Mouse (Mus musculus) limb, embryonic 10.5 days (tissue): ENCODE data around the gene Atad5. TPM values are rescaled to one million over a fixed set of nuclear protein-coding genes. Genes with fewer than 3 reads are reported as not detected.
A peak's percentile ranks its signal among the peaks of the same experiment; 100 is the strongest.
"Not testable (repeated sequence)": the region's sequence is repeated elsewhere in the genome, so short reads cannot be mapped to it uniquely, and the experiment has no call there.

Source experiments
- DNase-seq: peaks from one replicate; pipeline ENCODE4 v3.0.0-alpha.2; 2017; ENCODE audit warnings: low spot score
- H3K27ac ChIP-seq: fragments of 300-500 bp; sonication (generic); 2 replicates; pipeline ENCODE4 v1.5.1; 2016; ENCODE audit warnings: mild to moderate bottlenecking
- H3K27me3 ChIP-seq: fragments of 300-500 bp; sonication (generic); 2 replicates; pipeline ENCODE4 v1.6.1; 2016; ENCODE audit warnings: low read depth, mild to moderate bottlenecking; ENCODE audit not compliant: poor library complexity, severe bottlenecking
- H3K36me3 ChIP-seq: fragments of 300-500 bp; sonication (generic); 2 replicates; pipeline ENCODE4 v1.6.1; 2016; ENCODE audit warnings: mild to moderate bottlenecking, moderate library complexity
- H3K4me1 ChIP-seq: fragments of 300-500 bp; sonication (generic); 2 replicates; pipeline ENCODE4 v1.6.1; 2016
- H3K4me3 ChIP-seq: fragments of 300-500 bp; sonication (generic); 2 replicates; pipeline ENCODE4 v1.5.1; 2016; ENCODE audit warnings: mild to moderate bottlenecking, moderate library complexity
- H3K9me3 ChIP-seq: fragments of 300-500 bp; sonication (generic); replicated peaks from 2 replicates; pipeline ENCODE4 v1.6.1; 2016; ENCODE audit warnings: mild to moderate bottlenecking
- WGBS: fragments of 180-500 bp; shearing (Covaris S2); methylation state at CpG from one replicate; pipeline ENCODE4 v1.1.7; 2016; 5-methylcytosine and 5-hydroxymethylcytosine counted together
- polyA plus RNA-seq: library from polyadenylated mRNA; unstranded; fragments of >200 nt; fragmentation: Nextera tagmentation; extraction: Ambion mirVana; gene quantifications from 2 replicates; pipeline ENCODE4 v1.2.1, GENCODE M21; 2016

The Atad5 gene
- polyA plus RNA-seq: 17.2 and 19.9 TPM in 2 replicates

DNA sequence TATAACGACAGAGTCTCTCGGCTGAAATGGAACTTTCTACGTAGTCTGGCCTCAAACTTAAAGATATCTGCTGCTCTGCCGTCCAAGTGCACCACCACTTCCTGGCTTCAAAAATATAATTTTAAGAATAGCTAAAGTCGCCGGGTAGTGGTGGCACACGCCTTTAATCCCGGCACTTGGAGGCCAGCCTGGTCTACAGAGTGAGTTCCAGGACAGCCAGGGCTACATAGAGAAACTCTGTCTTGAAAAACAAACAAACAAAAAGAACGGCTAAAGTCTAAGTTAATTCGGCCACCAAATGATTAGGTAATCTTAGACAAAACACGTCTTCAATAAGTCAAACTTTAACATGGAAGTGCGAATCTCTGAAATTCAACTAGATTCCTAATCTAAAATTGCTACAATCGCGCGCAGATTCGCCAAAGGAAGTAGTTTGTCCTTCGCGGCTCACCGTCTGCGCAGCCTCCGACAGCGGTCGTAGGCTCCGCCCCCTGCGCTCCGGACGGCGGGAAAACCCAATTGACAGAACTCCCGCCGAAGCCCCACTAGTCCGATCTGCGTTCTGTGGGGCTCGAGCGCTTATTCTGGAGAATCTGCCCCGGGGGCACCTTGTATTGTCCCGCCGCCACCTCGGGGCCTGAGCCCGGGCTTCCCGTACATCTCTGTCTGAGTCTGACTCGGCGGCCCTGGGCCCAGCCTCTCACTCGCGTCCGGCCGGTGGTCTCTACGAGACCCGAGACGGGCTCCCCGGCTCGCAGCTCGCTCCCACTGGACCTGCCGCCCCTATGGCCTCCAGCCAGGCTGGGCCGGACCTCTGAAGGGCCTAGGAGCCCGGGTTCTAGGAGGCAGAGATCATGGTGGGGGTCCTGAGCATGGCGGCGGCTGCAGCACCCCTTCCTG, at the start of gene Atad5:
Gene Atad5, plus strand, starts transcription at position 484 of the 900 bp plus-strand sequence.
- DNase-seq: peak; percentile 92
- Histone ChIP-seq H3K4me3 (peak within 1 kb of the TSS; percentile 97), H3K9me3 (no peaks in the 10 kb centered on the region), H3K27ac (peak within 1 kb of the TSS; percentile 94), H3K36me3 (peaks cover 17% of the 10 kb centered on the region), H3K27me3 (no peaks in the 10 kb centered on the region), H3K4me1 (peaks cover 10% of the 10 kb centered on the region)
- 6% methylated on average over 57 of the region's 57 CpGs for WGBS

DNA sequence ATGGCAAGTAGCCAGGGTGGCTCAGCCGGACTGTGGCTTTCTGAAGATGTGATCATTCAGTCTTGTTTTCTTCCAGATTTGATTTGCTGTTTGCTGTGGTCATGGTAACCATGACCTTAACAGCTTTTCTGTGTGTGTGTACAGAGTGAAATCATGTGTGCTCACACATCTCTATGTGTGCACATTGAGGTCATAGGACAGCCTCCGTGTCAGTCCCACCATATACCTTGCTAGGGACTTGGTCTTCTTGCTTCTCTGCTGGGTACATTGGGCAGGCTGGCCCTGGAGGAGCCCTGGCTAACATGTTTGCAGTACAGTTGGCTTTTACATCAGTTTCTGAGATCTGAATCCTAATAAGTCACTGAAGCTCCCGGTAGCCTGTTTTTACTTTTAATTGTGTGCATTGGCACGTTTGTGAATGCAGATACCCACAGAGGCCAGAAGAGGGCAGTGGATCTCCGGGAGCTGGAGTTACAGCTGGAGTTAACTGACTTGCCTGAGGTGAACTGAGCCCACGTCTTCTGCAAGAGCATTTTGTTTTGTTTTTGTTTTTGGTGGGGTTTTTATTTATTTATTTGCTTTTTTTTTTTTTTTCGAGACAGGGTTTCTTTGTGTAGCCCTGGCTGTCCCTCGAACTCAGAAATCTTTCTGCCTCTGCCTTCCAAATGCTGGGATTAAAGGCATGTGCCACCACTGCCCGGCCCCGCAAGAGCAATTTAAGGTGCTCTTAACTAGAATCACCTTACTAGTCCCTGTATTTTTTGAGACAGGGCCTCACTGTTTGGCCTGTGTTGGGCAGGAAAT, 46.4 kb upstream of the Atad5 start:
- Histone ChIP-seq H3K4me3 (no peak overlapping the region), H3K27me3 (no peaks in the 10 kb centered on the region), H3K27ac (no peak overlapping the region), H3K36me3 (peaks cover 27% of the 10 kb centered on the region), H3K9me3 (no peaks in the 10 kb centered on the region), H3K4me1 (no peaks in the 10 kb centered on the region)
- WGBS: 62% methylated on average over 10 of the region's 10 CpGs
- peak; percentile 38 for DNase-seq

DNA sequence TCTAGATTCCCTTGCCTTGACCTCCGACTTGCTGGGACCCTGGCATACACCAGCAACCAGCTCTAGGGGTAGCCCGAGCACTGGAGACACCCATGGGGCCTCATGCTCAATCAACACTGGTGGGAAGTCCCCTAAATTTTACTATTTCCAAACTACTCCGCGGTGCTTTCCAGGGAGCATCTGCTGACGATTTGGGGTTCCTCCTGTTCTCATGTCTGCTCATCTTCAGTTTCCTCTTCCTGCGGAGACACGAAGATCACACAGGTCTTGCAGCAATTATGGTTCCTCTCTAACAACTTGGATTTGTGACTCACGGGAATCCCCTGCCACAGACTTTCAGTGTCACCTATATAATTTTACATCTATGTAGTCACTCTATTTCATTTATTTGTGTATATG, 45.8 kb upstream of the Atad5 start:
- no peak for DNase-seq
- Histone ChIP-seq H3K4me1 (no peaks in the 10 kb centered on the region), H3K27ac (no peak overlapping the region), H3K27me3 (no peaks in the 10 kb centered on the region), H3K4me3 (no peak overlapping the region), H3K36me3 (peaks cover 33% of the 10 kb centered on the region), H3K9me3 (no peaks in the 10 kb centered on the region)
- WGBS: 85% methylated on average over 8 of the region's 8 CpGs

DNA sequence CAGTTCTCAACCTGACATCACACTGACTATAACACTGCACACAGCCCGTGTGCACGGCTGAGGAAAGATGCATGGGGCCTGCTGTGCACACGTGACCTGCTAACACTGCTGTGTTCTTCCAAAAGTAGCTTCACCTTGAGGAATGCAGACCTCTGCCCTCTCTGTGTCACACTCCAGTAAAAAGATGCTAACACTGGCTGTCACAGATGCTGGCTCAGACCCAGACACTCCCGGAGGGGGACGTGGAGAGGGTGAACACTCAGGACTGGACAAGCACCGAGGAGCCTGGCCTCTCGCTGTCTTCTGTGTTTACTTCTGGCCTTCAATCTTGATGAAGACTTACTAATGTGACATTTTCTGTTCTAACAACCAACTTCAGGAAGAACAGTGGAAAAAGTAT, 42.3 kb upstream of the Atad5 start:
- Histone ChIP-seq H3K27me3 (no peaks in the 10 kb centered on the region), H3K27ac (no peak overlapping the region), H3K36me3 (peaks cover 56% of the 10 kb centered on the region), H3K4me3 (no peak overlapping the region), H3K9me3 (no peaks in the 10 kb centered on the region), H3K4me1 (0 out of 2 replicates have a peak, but pooled peaks cover 6% of the 10 kb centered on the region)
- no peak for DNase-seq
- 92% methylated on average over 7 of the region's 7 CpGs for WGBS

DNA sequence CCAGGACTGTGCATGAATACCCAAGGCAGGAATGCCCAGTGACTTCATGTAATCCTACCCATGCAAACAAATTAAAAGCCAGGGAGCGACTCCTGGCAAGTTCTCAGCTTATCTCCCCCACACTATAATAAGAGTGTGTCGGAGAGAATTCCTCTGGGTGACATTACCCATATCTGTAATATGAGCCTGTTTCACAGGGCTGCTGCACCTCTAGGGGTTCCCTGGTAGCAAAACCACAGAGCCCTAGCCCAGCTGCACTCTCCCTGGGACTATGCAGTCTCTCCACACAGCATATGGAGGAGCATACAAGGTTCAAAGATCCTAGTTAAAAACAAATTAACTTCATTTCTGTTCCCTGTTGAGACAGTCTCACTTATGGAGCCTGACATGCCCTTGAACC, 39.1 kb upstream of the Atad5 start:
- Histone ChIP-seq H3K9me3 (no peaks in the 10 kb centered on the region), H3K27ac (no peak overlapping the region), H3K27me3 (no peaks in the 10 kb centered on the region), H3K4me3 (no peak overlapping the region), H3K4me1 (0 out of 2 replicates have a peak, but pooled peaks cover 6% of the 10 kb centered on the region), H3K36me3 (peaks cover 73% of the 10 kb centered on the region)
- no peak for DNase-seq
- 58% methylated on average over 2 of the region's 2 CpGs for WGBS

DNA sequence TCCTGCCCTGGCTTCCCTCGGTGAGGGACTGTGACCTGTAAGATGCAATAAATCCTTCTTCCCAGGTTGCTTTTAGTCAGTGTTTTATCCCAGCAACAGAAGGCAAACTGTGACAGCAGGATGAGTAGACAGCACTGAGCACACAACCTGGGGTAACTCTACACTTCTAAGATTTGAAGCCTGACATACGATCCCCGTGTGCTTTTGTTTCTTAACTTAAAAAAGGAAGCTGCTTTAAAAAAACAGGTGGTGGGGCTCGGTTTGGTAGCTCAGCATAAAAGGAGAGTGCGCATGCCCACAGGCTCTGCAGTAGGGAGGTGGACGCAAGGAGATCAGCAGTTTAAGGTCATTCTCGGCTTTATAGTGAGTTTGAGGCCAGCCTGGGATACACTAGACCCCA, 36.7 kb upstream of the Atad5 start:
- no peak overlapping the region for H3K4me3 ChIP-seq
- H3K27me3 ChIP-seq: no peaks in the 10 kb centered on the region
- no peaks in the 10 kb centered on the region for H3K9me3 ChIP-seq
- no peak for DNase-seq
- whole genome bisulfite sequencing: 69% methylated on average over 7 of the region's 7 CpGs
- H3K36me3 ChIP-seq: peaks cover 86% of the 10 kb centered on the region
- 0 out of 2 replicates have a peak, but pooled peaks cover 6% of the 10 kb centered on the region for H3K4me1 ChIP-seq
- H3K27ac ChIP-seq: no peak overlapping the region

DNA sequence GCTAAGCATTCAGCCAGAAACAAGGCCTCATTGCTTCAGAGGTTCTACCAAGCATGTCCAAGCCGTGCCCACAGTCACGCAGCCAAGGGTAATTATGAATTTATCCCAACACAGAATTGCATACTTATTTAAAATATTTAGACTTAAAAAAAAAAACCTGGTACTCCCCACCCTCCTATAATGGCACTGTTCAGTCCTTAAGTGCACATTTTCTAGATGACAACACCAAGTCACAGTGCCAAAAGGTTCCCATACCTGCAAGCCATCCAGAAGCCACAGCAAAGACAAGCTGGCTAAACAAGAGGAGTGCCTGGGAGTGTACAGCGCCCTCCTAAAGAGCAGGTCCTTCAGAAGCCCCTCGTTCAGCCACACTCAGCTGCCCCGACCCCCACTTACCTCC, 36.0 kb upstream of the Atad5 start:
- H3K27ac ChIP-seq: no peak overlapping the region
- no peaks in the 10 kb centered on the region for H3K9me3 ChIP-seq
- H3K4me3 ChIP-seq: no peak overlapping the region
- H3K27me3 ChIP-seq: no peaks in the 10 kb centered on the region
- DNase-seq: no peak
- H3K4me1 ChIP-seq: 0 out of 2 replicates have a peak, but pooled peaks cover 6% of the 10 kb centered on the region
- peaks cover 86% of the 10 kb centered on the region for H3K36me3 ChIP-seq
- WGBS: 93% methylated on average over 5 of the region's 5 CpGs

DNA sequence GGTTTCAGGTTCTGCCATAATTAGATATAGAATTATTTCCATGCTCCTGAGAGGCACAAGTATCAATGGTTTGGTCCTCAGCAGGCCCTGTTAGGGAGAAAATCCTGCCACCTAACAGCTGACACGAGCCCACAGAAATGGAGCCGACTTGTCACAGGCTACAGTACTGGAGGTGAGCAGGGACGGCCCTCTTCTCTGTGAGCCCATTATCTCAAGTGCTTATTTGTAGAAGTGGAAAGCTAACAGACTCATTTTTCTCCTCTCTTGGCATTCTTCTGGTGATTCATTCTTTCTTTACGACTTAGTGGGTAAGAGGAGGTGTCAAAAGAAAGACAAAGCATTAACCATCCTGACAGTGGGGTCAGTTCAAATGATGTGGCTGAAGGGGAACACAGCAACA, 34.5 kb upstream of the Atad5 start:
- Histone ChIP-seq H3K4me3 (no peak overlapping the region), H3K9me3 (no peaks in the 10 kb centered on the region), H3K4me1 (0 out of 2 replicates have a peak, but pooled peaks cover 6% of the 10 kb centered on the region), H3K27me3 (no peaks in the 10 kb centered on the region), H3K27ac (no peak overlapping the region), H3K36me3 (peaks cover 91% of the 10 kb centered on the region)
- no peak for DNase-seq
- 66% methylated on average over 4 of the region's 4 CpGs for WGBS

DNA sequence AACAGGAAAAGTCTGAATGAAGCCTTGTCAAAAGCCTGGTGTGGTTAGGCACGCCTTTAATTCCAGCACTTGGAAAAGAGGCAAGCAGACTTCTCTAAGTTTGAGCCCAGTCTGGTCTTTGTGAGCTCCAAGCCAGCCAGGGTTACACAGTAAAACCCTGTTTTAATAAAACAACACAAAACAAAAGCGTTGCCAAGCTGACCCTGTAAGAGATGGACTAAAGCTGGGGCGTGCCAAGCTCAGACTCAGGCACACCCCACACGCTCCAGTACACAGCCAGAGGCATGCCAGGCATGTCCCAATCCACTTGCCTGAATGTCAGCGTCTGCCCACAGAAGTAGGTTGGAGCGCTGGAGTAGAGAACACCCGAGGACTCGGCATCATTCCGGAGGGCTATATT, 33.1 kb upstream of the Atad5 start:
- DNase-seq: no peak
- 95% methylated on average over 9 of the region's 9 CpGs for WGBS
- H3K27me3 ChIP-seq: no peaks in the 10 kb centered on the region
- no peak overlapping the region for H3K4me3 ChIP-seq
- H3K4me1 ChIP-seq: no peaks in the 10 kb centered on the region
- H3K9me3 ChIP-seq: no peaks in the 10 kb centered on the region
- no peak overlapping the region for H3K27ac ChIP-seq
- peaks cover 93% of the 10 kb centered on the region for H3K36me3 ChIP-seq

DNA sequence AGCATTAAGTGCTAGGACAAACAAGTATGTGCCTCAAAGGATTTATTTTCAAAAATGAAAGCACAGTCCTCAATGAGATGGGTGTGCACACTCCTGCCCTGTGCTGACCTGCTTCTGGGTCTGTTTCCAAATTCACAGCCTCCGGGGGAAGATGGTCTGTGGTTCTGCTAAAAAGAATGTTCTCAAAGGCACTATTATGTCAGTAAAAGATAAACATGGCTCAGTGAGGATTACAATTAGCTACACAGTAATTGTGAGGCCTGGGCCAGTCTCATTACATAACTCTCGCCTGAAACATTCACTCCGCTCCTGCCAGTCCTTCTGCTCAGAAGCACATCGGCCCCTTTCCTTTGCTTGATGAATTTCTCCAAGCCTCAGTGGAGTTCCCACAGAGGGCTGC, 27.0 kb upstream of the Atad5 start:
- no peaks in the 10 kb centered on the region for H3K4me1 ChIP-seq
- no peaks in the 10 kb centered on the region for H3K9me3 ChIP-seq
- no peak overlapping the region for H3K27ac ChIP-seq
- H3K27me3 ChIP-seq: no peaks in the 10 kb centered on the region
- H3K4me3 ChIP-seq: no peak overlapping the region
- 87% methylated on average over 4 of the region's 4 CpGs for WGBS
- no peak for DNase-seq
- H3K36me3 ChIP-seq: peaks cover 63% of the 10 kb centered on the region

DNA sequence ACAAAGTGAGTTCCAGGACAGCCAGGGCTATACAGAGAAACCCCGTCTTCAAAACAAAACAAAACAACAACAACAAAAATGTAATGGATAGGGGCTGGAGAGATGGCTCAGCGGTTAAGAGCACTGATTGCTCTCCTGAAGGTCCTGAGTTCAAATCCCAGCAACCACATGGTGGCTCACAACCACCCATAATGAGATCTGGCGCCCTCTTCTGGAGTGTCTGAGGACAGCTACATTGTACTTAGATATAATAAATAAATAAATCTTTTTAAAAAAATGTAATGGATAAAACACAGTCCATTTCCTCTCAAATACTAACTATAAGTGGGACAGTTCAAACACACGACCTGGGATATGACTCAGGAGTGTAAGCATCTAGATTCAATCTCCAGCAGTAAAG, 22.8 kb upstream of the Atad5 start:
- not testable (repeated sequence) for H3K9me3 ChIP-seq

DNA sequence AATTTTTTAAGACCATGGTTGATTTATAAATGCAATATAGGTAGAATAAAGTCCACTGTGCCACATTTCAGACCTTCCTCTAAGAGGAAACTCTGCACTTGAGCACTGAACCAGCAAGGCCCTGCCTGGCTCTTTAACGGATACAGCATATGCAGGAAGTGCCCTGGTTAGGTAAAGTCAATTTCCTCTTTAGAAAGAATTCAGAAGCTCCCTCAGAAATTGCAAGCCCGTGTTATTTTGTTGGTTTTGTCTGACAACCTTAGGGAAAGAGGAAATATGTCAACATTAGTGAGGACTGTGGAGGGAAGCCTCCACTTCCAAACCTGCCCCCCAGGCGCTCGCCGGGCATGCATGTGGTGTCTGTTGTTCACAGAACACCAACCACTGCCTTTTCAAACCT, 21.6 kb upstream of the Atad5 start:
- 85% methylated on average over 5 of the region's 5 CpGs for WGBS
- H3K27me3 ChIP-seq: no peaks in the 10 kb centered on the region
- H3K4me3 ChIP-seq: no peak overlapping the region
- no peaks in the 10 kb centered on the region for H3K9me3 ChIP-seq
- DNase-seq: no peak
- H3K4me1 ChIP-seq: no peaks in the 10 kb centered on the region
- H3K36me3 ChIP-seq: peaks cover 20% of the 10 kb centered on the region
- H3K27ac ChIP-seq: no peak overlapping the region

More for the DNA sequence above, 22.8 kb upstream of the Atad5 start:
- not testable (repeated sequence) for H3K27me3 ChIP-seq, DNase-seq, H3K4me1 ChIP-seq, H3K27ac ChIP-seq, H3K4me3 ChIP-seq
- H3K36me3 ChIP-seq: peaks cover 32% of the 10 kb centered on the region
- 89% methylated on average over 4 of the region's 4 CpGs for WGBS

DNA sequence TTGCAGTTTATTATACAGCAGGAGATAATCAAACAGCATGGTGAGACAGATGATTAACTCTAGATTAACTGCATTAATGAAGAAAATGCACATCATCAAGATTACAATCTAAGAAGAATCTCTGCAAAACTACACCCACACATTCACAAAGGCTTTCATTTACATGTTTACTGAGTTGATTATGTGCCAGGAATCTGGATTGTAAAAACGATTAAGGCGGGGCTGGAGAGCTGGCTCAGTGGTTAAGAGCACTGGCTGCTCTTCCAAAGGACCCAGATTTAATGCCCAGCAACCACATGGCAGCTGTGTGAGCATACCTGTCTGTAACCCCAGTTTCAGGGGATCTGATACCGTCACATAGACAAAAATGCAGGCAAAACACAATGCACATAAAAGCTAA, 19.4 kb upstream of the Atad5 start:
- Histone ChIP-seq H3K36me3 (peaks cover 18% of the 10 kb centered on the region; the same call in 1 of the 2 replicates), H3K27me3 (no peaks in the 10 kb centered on the region), H3K4me1 (no peaks in the 10 kb centered on the region), H3K27ac (no peak overlapping the region), H3K9me3 (no peaks in the 10 kb centered on the region), H3K4me3 (no peak overlapping the region)
- WGBS: 91% methylated on average over 3 of the region's 3 CpGs
- no peak for DNase-seq
